13 mouse cellular contexts compared by ENCODE assay signal in genomic region chr7:63901346-63901745, GRCm38 (mm10). TPM values are rescaled to one million over a fixed set of nuclear protein-coding genes. Genes with fewer than 3 reads are reported as not detected.
A peak's percentile ranks its signal among the peaks of the same experiment; 100 is the strongest.
DNase-seq lines count a peak whose midpoint lies in the region; ATAC-seq lines count a peak whose summit lies in the region.
"Had no signal": no experiment of that assay in that cellular context is flagged by ENCODE, and none has a peak within 500 bp of the region (broad histone marks: within the 10 kb centered on the region; RNA-seq: fewer than 3 reads in every experiment).

No protein-coding gene starts in this region.

- H3K27ac ChIP-seq in forebrain, embryonic 13.5 days = peak overlapping the region; percentile 49
- no peak overlapping the region for H3K27ac ChIP-seq in forebrain, embryonic 12.5 days
- no peak overlapping the region for H3K27ac ChIP-seq in limb, embryonic 11.5 days (replicated peaks; ENCODE audit: low read depth, low read length)
- H3K27ac ChIP-seq in limb, embryonic 10.5 days = no peak overlapping the region
- H3K27ac ChIP-seq in intestine, embryonic 16.5 days (ENCODE audit: low read length) = no peak overlapping the region
- H3K27ac ChIP-seq: kidney, postnatal 0 days; limb, embryonic 15.5 days had no signal

- H3K4me3 ChIP-seq in forebrain, embryonic 13.5 days = no peak overlapping the region
- no peak overlapping the region for H3K4me3 ChIP-seq in forebrain, embryonic 12.5 days (replicated peaks)
- no peak overlapping the region for H3K4me3 ChIP-seq in limb, embryonic 11.5 days (ENCODE audit: low read depth, low read length)
- H3K4me3 ChIP-seq in limb, embryonic 10.5 days = no peak overlapping the region
- no peak overlapping the region for H3K4me3 ChIP-seq in intestine, embryonic 16.5 days (ENCODE audit: low read length)
- H3K4me3 ChIP-seq: limb, embryonic 15.5 days had no signal

- H3K36me3 ChIP-seq in forebrain, embryonic 13.5 days (ENCODE audit: poor library complexity, severe bottlenecking) = no peaks in the 10 kb centered on the region
- H3K36me3 ChIP-seq in forebrain, embryonic 12.5 days (replicated peaks) = no peaks in the 10 kb centered on the region
- no peaks in the 10 kb centered on the region for H3K36me3 ChIP-seq in limb, embryonic 11.5 days (ENCODE audit: control insufficient read depth, insufficient read depth, low read length)
- no peaks in the 10 kb centered on the region for H3K36me3 ChIP-seq in limb, embryonic 10.5 days
- H3K36me3 ChIP-seq in intestine, embryonic 16.5 days (ENCODE audit: control insufficient read depth, insufficient read depth, low read length) = no peaks in the 10 kb centered on the region
- H3K36me3 ChIP-seq: limb, embryonic 15.5 days had no signal

- H3K4me2 ChIP-seq in forebrain, embryonic 13.5 days = no peak overlapping the region
- no peak overlapping the region for H3K4me2 ChIP-seq in forebrain, embryonic 12.5 days
- H3K4me2 ChIP-seq in limb, embryonic 11.5 days (ENCODE audit: low read depth, severe bottlenecking) = no peak overlapping the region
- H3K4me2 ChIP-seq in intestine, embryonic 16.5 days (ENCODE audit: low read depth, low read length) = no peak overlapping the region
- H3K4me2 ChIP-seq: limb, embryonic 15.5 days had no signal

- peaks cover 55% of the 10 kb centered on the region for H3K4me1 ChIP-seq in forebrain, embryonic 13.5 days
- H3K4me1 ChIP-seq in forebrain, embryonic 12.5 days = peaks cover 49% of the 10 kb centered on the region
- H3K4me1 ChIP-seq in limb, embryonic 11.5 days (ENCODE audit: control insufficient read depth, insufficient read depth, low read length) = peaks cover 20% of the 10 kb centered on the region
- peaks cover 30% of the 10 kb centered on the region for H3K4me1 ChIP-seq in limb, embryonic 10.5 days
- H3K4me1 ChIP-seq in intestine, embryonic 16.5 days (ENCODE audit: control insufficient read depth, insufficient read depth, low read length) = peaks cover 42% of the 10 kb centered on the region

- no peak overlapping the region for H3K9ac ChIP-seq in forebrain, embryonic 13.5 days
- no peak overlapping the region for H3K9ac ChIP-seq in forebrain, embryonic 12.5 days
- no peak overlapping the region for H3K9ac ChIP-seq in limb, embryonic 11.5 days (ENCODE audit: low read length)
- no peak overlapping the region for H3K9ac ChIP-seq in intestine, embryonic 16.5 days (ENCODE audit: low read depth, low read length)
- H3K9ac ChIP-seq: limb, embryonic 15.5 days had no signal

- ATAC-seq in forebrain, embryonic 13.5 days = peak; percentile 59
- no peak for ATAC-seq in forebrain, embryonic 12.5 days (ENCODE audit: low FRiP score)
- ATAC-seq in limb, embryonic 11.5 days (ENCODE audit: insufficient number of reproducible peaks, low FRiP score, low TSS enrichment, low read depth) = 0 out of 2 replicates have a peak, but pooled peaks have one; percentile 19
- ATAC-seq in intestine, embryonic 16.5 days = no peak

- 53% methylated on average over 11 of the region's 11 CpGs for WGBS in forebrain, embryonic 13.5 days
- 64% methylated on average over 11 of the region's 11 CpGs for WGBS in forebrain, embryonic 12.5 days
- 77% methylated on average over 11 of the region's 11 CpGs for WGBS in limb, embryonic 11.5 days
- WGBS in limb, embryonic 10.5 days = 77% methylated on average over 11 of the region's 11 CpGs
- 72% methylated on average over 11 of the region's 11 CpGs for WGBS in intestine, embryonic 16.5 days

- no peak for DNase-seq in limb, embryonic 11.5 days (ENCODE audit: low spot score)
- no peak for DNase-seq in limb, embryonic 10.5 days (ENCODE audit: low spot score)
- peak; percentile 77 for DNase-seq in brain, adult 2 months (ENCODE audit: low read depth, low spot score)
- DNase-seq in layer of hippocampus, postnatal 10 days (ENCODE audit: low spot score in 2 of 2) = peak; percentile 47 to 58
- DNase-seq in frontal cortex, postnatal 25 days (ENCODE audit: low spot score in 2 of 2) = no peak
- DNase-seq: heart, postnatal 36 days had no signal

- no peaks in the 10 kb centered on the region for H3K9me3 ChIP-seq in forebrain, embryonic 13.5 days (replicated peaks)
- no peaks in the 10 kb centered on the region for H3K9me3 ChIP-seq in forebrain, embryonic 12.5 days
- H3K9me3 ChIP-seq in limb, embryonic 11.5 days (ENCODE audit: control insufficient read depth, low read length) = no peaks in the 10 kb centered on the region
- H3K9me3 ChIP-seq in limb, embryonic 10.5 days (replicated peaks) = no peaks in the 10 kb centered on the region
- no peaks in the 10 kb centered on the region for H3K9me3 ChIP-seq in intestine, embryonic 16.5 days (ENCODE audit: control insufficient read depth, low read length)
- H3K9me3 ChIP-seq: limb, embryonic 15.5 days had no signal

- H3K27me3 ChIP-seq in forebrain, embryonic 13.5 days = 0 out of 2 replicates have a peak, but pooled peaks cover 4% of the 10 kb centered on the region
- H3K27me3 ChIP-seq in forebrain, embryonic 12.5 days = no peaks in the 10 kb centered on the region
- no peaks in the 10 kb centered on the region for H3K27me3 ChIP-seq in limb, embryonic 11.5 days (ENCODE audit: control insufficient read depth, insufficient read depth, low read length)
- H3K27me3 ChIP-seq in limb, embryonic 10.5 days (ENCODE audit: low read depth, poor library complexity, severe bottlenecking) = 0 out of 2 replicates have a peak, but pooled peaks cover 6% of the 10 kb centered on the region
- no peaks in the 10 kb centered on the region for H3K27me3 ChIP-seq in intestine, embryonic 16.5 days (replicated peaks; ENCODE audit: control insufficient read depth, insufficient read depth, low read length)
- H3K27me3 ChIP-seq: limb, embryonic 15.5 days had no signal

RNA-seq across cellular contexts. Expression of gene E030018B13Rik, which starts 15.3 kb away (rescaled TPM):
- polyA plus RNA-seq in forebrain, embryonic 13.5 days (2015; fragmentation: Nextera tagmentation; extraction: Ambion mirVana) = 0.22 TPM in 1 of 2 replicates, not detected in the other
- polyA plus RNA-seq in forebrain, embryonic 12.5 days (2016; fragmentation: Nextera tagmentation; extraction: Ambion mirVana) = not detected in 2 replicates
- polyA plus RNA-seq in limb, embryonic 11.5 days (2014; fragmentation: Nextera tagmentation; extraction: Ambion mirVana) = not detected in 2 replicates
- not detected in 2 replicates for polyA plus RNA-seq in limb, embryonic 10.5 days (2016; fragmentation: Nextera tagmentation; extraction: Ambion mirVana)
- total RNA-seq in layer of hippocampus, postnatal 10 days (2021) = not detected
- not detected in 2 replicates for polyA plus RNA-seq in intestine, embryonic 16.5 days (2015; fragmentation: Nextera tagmentation; extraction: Ambion mirVana)
- total RNA-seq: common myeloid progenitor, adult 5-6 weeks; heart, postnatal 36 days; megakaryocyte, adult 5-6 weeks had no signal
- polyA plus RNA-seq: kidney, postnatal 0 days; limb, embryonic 15.5 days had no signal

RNA-seq across cellular contexts. Expression of gene Klf13, which starts 37.4 kb away (rescaled TPM):
- 30.4 and 33.5 TPM in 2 replicates for polyA plus RNA-seq in forebrain, embryonic 13.5 days (2015; fragmentation: Nextera tagmentation; extraction: Ambion mirVana)
- 21.9 and 26.1 TPM in 2 replicates for polyA plus RNA-seq in forebrain, embryonic 12.5 days (2016; fragmentation: Nextera tagmentation; extraction: Ambion mirVana)
- polyA plus RNA-seq in limb, embryonic 11.5 days (2014; fragmentation: Nextera tagmentation; extraction: Ambion mirVana) = 18.3 and 18.8 TPM in 2 replicates
- 17.2 and 17.9 TPM in 2 replicates for polyA plus RNA-seq in limb, embryonic 10.5 days (2016; fragmentation: Nextera tagmentation; extraction: Ambion mirVana)
- 100 to 1,000 TPM; 129 to 136 TPM for total RNA-seq in layer of hippocampus, postnatal 10 days (2021)
- polyA plus RNA-seq in intestine, embryonic 16.5 days (2015; fragmentation: Nextera tagmentation; extraction: Ambion mirVana) = 23.1 and 23.3 TPM in 2 replicates

Comparison
In these comparisons a context has a peak if more than half of its experiments do, and no peak if none do; other contexts are left out.
1. ATAC-seq: peak in forebrain, embryonic 13.5 days (single experiment) and limb, embryonic 11.5 days (single experiment); none in forebrain, embryonic 12.5 days (single experiment) and intestine, embryonic 16.5 days (single experiment).
2. DNase-seq: peak in brain, adult 2 months (single experiment) and layer of hippocampus, postnatal 10 days (2 of 2); none in limb, embryonic 11.5 days (single experiment), limb, embryonic 10.5 days (single experiment) and frontal cortex, postnatal 25 days (0 of 2).